ENCODE assay signal across 25 mouse cellular contexts in genomic region chr1:33584590-33584978, GRCm38 (mm10).
"Had no signal": no experiment of that assay in that cellular context is flagged by ENCODE, and none has a peak within 500 bp of the region (broad histone marks: within the 10 kb centered on the region; RNA-seq: fewer than 3 reads in every experiment).

No protein-coding gene starts in this region.

- H3K27me3 ChIP-seq: heart, embryonic 12.5 days; hindbrain, embryonic 12.5 days; intestine, embryonic 15.5 days; kidney, embryonic 15.5 days; limb, embryonic 13.5 days; limb, embryonic 15.5 days had no signal

- DNase-seq: gastrocnemius, postnatal 14 days; gastrocnemius, postnatal 36 days; heart, adult 18-20 months; heart, postnatal 10 days; heart, postnatal 4 days; kidney, adult 18-20 months; kidney, adult 9 months; kidney, postnatal 14 days; kidney, postnatal 36 days; layer of hippocampus, adult 9-11 months; left cerebral cortex, postnatal 4 days had no signal

- H3K9ac ChIP-seq: heart, embryonic 12.5 days; hindbrain, embryonic 12.5 days; hindbrain, embryonic 14.5 days; intestine, embryonic 15.5 days; kidney, embryonic 15.5 days; limb, embryonic 13.5 days; limb, embryonic 15.5 days had no signal

- H3K4me1 ChIP-seq: hindbrain, embryonic 12.5 days had no signal

- H3K4me2 ChIP-seq: heart, embryonic 12.5 days; hindbrain, embryonic 12.5 days; hindbrain, embryonic 14.5 days; intestine, embryonic 15.5 days; kidney, embryonic 15.5 days; limb, embryonic 13.5 days; limb, embryonic 15.5 days had no signal

- H3K4me3 ChIP-seq: heart, embryonic 10.5 days; heart, embryonic 12.5 days; hindbrain, embryonic 10.5 days; hindbrain, embryonic 12.5 days; intestine, embryonic 15.5 days; kidney, embryonic 15.5 days; left cerebral cortex, adult 2 months; limb, embryonic 13.5 days; limb, embryonic 15.5 days had no signal

- H3K27ac ChIP-seq: heart, embryonic 10.5 days; hindbrain, embryonic 10.5 days; hindbrain, embryonic 12.5 days; hindbrain, embryonic 14.5 days; intestine, embryonic 15.5 days; kidney, embryonic 15.5 days; kidney, postnatal 0 days; left cerebral cortex, adult 2 months; limb, embryonic 13.5 days; limb, embryonic 15.5 days had no signal

- ATAC-seq: hindbrain, embryonic 16.5 days; inflammation-experienced regulatory T-cells, adult 6 months; intestine, postnatal 0 days had no signal

- H3K36me3 ChIP-seq: heart, embryonic 10.5 days; heart, embryonic 12.5 days; hindbrain, embryonic 10.5 days; hindbrain, embryonic 12.5 days; intestine, embryonic 15.5 days; kidney, embryonic 15.5 days; limb, embryonic 13.5 days; limb, embryonic 15.5 days had no signal

- H3K9me3 ChIP-seq: heart, embryonic 10.5 days; heart, embryonic 12.5 days; hindbrain, embryonic 10.5 days; hindbrain, embryonic 12.5 days; intestine, embryonic 15.5 days; kidney, embryonic 15.5 days; limb, embryonic 13.5 days; limb, embryonic 15.5 days had no signal
